Mouse (Mus musculus) mature B cell (primary cell): ENCODE results near the gene Zfp384.

Experiments
- in situ Hi-C: fragments of 300-500 bp; cut with MboI; formaldehyde crosslinking; loops from 2 replicates; pipeline ENCODE4 v1.14.3; 2019

Gene Zfp384

GRCm38 (mm10) chr6:125009129-125009180, at the start of gene Zfp384:
Gene Zfp384 (plus strand): TSS chr6:125009145.
- in situ Hi-C loops: no loop called here

- in situ Hi-C loops: no loop called here
These were observed 49.0 kb upstream of the Zfp384 start for GRCm38 (mm10) chr6:124959960-124960359.

- in situ Hi-C loops: no loop called here
These were observed 47.9 kb upstream of the Zfp384 start for GRCm38 (mm10) chr6:124961021-124961420.

GRCm38 (mm10) chr6:124964638-124965037, 44.3 kb upstream of the Zfp384 start:
- in situ Hi-C loops: no loop called here

GRCm38 (mm10) chr6:124965088-124965719, 43.7 kb upstream of the Zfp384 start, which contains the start of gene Cops7a:
Gene Cops7a (minus strand): TSS chr6:124965538.
- in situ Hi-C loops: no loop called here

- in situ Hi-C loops: no loop called here
These were observed 43.2 kb upstream of the Zfp384 start for GRCm38 (mm10) chr6:124965747-124966146.

GRCm38 (mm10) chr6:124966466-124967118, 42.4 kb upstream of the Zfp384 start:
- in situ Hi-C loops: no loop called here

GRCm38 (mm10) chr6:124967766-124968165, 41.2 kb upstream of the Zfp384 start:
- in situ Hi-C loops: no loop called here

- in situ Hi-C loops: no loop called here
These were observed 16.7 kb upstream of the Zfp384 start for GRCm38 (mm10) chr6:124992241-124992640.

- in situ Hi-C loops: no loop called here
These were observed 15.6 kb upstream of the Zfp384 start for GRCm38 (mm10) chr6:124993365-124993764.

- in situ Hi-C loops: no loop called here
These were observed 15.1 kb upstream of the Zfp384 start for GRCm38 (mm10) chr6:124993876-124994275.

- in situ Hi-C loops: no loop called here
These were observed 13.7 kb upstream of the Zfp384 start for GRCm38 (mm10) chr6:124995246-124995645.

GRCm38 (mm10) chr6:124995831-124996403, 13.0 kb upstream of the Zfp384 start:
- in situ Hi-C loops: no loop called here

- in situ Hi-C loops: no loop called here
These were observed 12.1 kb upstream of the Zfp384 start, which contains the start of gene Pianp for GRCm38 (mm10) chr6:124996551-124997501. Gene Pianp (plus strand): TSS chr6:124996694.

GRCm38 (mm10) chr6:124998066-124998465, 10.9 kb upstream of the Zfp384 start:
- in situ Hi-C loops: no loop called here

- in situ Hi-C loops: no loop called here
These were observed 9.9 kb upstream of the Zfp384 start for GRCm38 (mm10) chr6:124999091-124999490.

- in situ Hi-C loops: no loop called here
These were observed 9.4 kb upstream of the Zfp384 start for GRCm38 (mm10) chr6:124999546-124999945.

- in situ Hi-C loops: no loop called here
These were observed 5.2 kb upstream of the Zfp384 start for GRCm38 (mm10) chr6:125003706-125004105.

GRCm38 (mm10) chr6:125005086-125005485, 3.9 kb upstream of the Zfp384 start:
- in situ Hi-C loops: no loop called here

- in situ Hi-C loops: no loop called here
These were observed 885 bp upstream of the Zfp384 start for GRCm38 (mm10) chr6:125008060-125008459.

- in situ Hi-C loops: no loop called here
These were observed 288 bp upstream of the Zfp384 start for GRCm38 (mm10) chr6:125008586-125009128.
